Mouse (Mus musculus) neural tube, embryonic 14.5 days (tissue): ENCODE measurements at regions not wholly inside any gene's neighbourhood (a gene's known extent, or its start where the extent isn't known, plus 50 kb on each side); places are given as distances from the start of the nearest gene placed in this dataset.

ENCODE experiments used
- ATAC-seq: fragments of 200-750 bp; cut with Nextera tagmentation; 2 replicates; pipeline ENCODE4 v1.8.0; 2017; ENCODE audit warnings: low read depth, mild to moderate bottlenecking, moderate TSS enrichment, moderate library complexity
- H3K27ac ChIP-seq: fragments of 300-500 bp; sonication (generic); 2 replicates; pipeline ENCODE4 v1.5.1; 2014; ENCODE audit warnings: low read depth, mild to moderate bottlenecking, control low read depth, low read length, moderate library complexity, mixed read lengths
- H3K27me3 ChIP-seq: fragments of 300-500 bp; sonication (generic); 2 replicates; pipeline ENCODE4 v1.6.1; 2014; ENCODE audit warnings: low read length; ENCODE audit not compliant: control insufficient read depth, insufficient read depth
- H3K36me3 ChIP-seq: fragments of 300-500 bp; sonication (generic); 2 replicates; pipeline ENCODE4 v1.6.1; 2014; ENCODE audit warnings: low read length, mixed read lengths; ENCODE audit not compliant: control insufficient read depth, insufficient read depth
- H3K4me1 ChIP-seq: fragments of 300-500 bp; sonication (generic); 2 replicates; pipeline ENCODE4 v1.6.1; 2014; ENCODE audit warnings: low read length; ENCODE audit not compliant: control insufficient read depth, insufficient read depth
- H3K4me2 ChIP-seq: fragments of 300-500 bp; sonication (generic); 2 replicates; pipeline ENCODE4 v1.6.1; 2014; ENCODE audit warnings: mild to moderate bottlenecking, low read depth, low read length, control low read depth
- H3K4me3 ChIP-seq: fragments of 300-500 bp; sonication (generic); 2 replicates; pipeline ENCODE4 v1.5.1; 2014; ENCODE audit warnings: low read depth, low read length, control low read depth, mixed read lengths
- H3K9ac ChIP-seq: fragments of 300-500 bp; sonication (generic); replicated peaks from 2 replicates; pipeline ENCODE4 v1.6.1; 2014; ENCODE audit warnings: low read depth, mild to moderate bottlenecking, control low read depth, low read length, mixed read lengths
- H3K9me3 ChIP-seq: fragments of 300-500 bp; sonication (generic); 2 replicates; pipeline ENCODE4 v1.6.1; 2016; ENCODE audit warnings: low read length; ENCODE audit not compliant: control insufficient read depth
- WGBS: fragments of 180-500 bp; shearing (Covaris S2); extraction: QIAGEN DNeasy Blood & Tissue Kit; methylation state at CpG from one replicate; pipeline ENCODE4 v1.1.7; 2014; 5-methylcytosine and 5-hydroxymethylcytosine counted together

DNA sequence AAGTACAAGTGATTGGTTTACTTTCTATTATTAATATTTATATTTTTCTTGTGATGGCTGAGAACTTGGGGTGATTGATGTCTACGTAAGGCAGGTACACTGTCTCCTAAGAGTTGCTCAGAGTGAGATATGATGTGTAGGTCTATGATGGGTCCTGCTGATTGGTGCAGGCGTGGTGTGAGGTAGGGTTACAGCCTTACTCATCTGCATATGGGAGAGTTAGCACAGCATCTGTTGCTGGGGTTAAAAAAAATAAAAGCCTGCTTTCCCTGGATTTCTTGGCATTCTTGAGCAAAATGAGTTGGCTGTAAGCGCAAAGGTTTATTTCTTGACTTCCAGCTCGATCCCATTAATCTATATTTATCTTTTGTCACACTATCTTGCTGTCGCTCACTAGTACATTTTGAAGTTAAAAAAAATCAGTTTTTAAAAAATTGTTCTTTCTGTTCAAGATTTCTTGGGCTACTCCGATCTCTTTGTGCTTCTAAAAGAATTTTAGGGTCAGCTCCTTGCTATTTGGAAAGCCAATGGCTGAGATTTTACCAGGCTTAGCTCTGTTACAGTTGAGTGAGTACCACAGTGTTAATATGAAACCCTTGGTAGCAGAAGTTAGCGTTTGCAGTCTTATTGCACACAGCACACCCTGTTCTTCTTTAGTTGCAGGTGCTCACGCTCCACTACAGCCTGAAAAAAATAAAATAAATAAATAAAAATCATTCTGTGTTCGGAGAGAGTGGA is 482.0 kb downstream of the Plekhb2 start:
- Histone ChIP-seq H3K36me3 (no peaks in the 10 kb centered on the region), H3K27me3 (no peaks in the 10 kb centered on the region), H3K4me2 (no peak overlapping the region), H3K4me3 (no peak overlapping the region), H3K9me3 (no peaks in the 10 kb centered on the region), H3K27ac (no peak overlapping the region), H3K4me1 (no peaks in the 10 kb centered on the region), H3K9ac (no peak overlapping the region)
- ATAC-seq, result no peak
- 84% methylated on average over 9 of the region's 9 CpGs for WGBS

DNA sequence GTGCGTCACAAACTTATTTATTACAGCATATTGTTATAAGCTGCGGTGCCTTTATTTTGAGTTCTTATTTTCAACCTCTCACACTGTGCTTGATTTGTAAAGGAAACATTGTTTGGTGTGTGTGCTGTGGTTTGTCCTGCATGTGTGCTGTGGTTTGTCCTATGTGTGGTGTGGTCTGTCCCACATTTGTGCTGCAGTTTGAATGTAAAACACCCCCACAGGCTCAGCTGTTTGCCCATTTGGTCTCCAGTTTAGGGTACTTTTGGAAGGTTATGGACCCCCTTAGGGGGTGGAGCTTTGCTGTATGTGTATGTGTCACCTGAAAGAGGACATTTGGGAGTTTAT is 482.5 kb downstream of the Plekhb2 start:
- 86% methylated on average over 2 of the region's 2 CpGs for WGBS
- H3K9me3 ChIP-seq, result no peaks in the 10 kb centered on the region
- H3K4me2 ChIP-seq, result no peak overlapping the region
- H3K27me3 ChIP-seq, result no peaks in the 10 kb centered on the region
- H3K4me1 ChIP-seq, result no peaks in the 10 kb centered on the region
- no peak overlapping the region for H3K9ac ChIP-seq
- H3K36me3 ChIP-seq, result no peaks in the 10 kb centered on the region
- no peak overlapping the region for H3K27ac ChIP-seq
- no peak overlapping the region for H3K4me3 ChIP-seq
- ATAC-seq, result no peak

DNA sequence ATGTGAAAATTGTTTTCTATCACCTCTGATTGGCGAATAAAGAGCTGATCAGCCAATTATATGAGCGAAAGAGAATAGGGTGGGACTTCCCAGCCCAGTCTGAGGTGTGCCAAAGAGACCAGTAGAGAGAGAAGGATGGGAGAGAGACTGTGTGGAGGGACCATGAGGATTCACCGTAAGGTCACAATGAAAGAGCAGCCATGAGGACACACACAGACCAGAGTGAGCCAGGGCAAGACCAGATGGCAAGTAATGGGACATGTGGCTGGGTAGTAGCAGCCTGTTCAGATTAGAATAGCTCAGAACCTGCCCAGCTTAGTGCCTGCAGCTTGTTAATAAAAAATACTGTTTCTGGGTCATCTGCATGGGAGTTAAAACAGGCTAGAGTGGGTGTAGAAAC is 487.9 kb downstream of the Plekhb2 start:
- WGBS, result 93% methylated on average over 3 of the region's 3 CpGs
- Histone ChIP-seq H3K27me3 (no peaks in the 10 kb centered on the region), H3K27ac (no peak overlapping the region), H3K9ac (no peak overlapping the region), H3K36me3 (no peaks in the 10 kb centered on the region), H3K4me2 (no peak overlapping the region), H3K9me3 (no peaks in the 10 kb centered on the region), H3K4me3 (no peak overlapping the region), H3K4me1 (no peaks in the 10 kb centered on the region)
- ATAC-seq, result no peak

DNA sequence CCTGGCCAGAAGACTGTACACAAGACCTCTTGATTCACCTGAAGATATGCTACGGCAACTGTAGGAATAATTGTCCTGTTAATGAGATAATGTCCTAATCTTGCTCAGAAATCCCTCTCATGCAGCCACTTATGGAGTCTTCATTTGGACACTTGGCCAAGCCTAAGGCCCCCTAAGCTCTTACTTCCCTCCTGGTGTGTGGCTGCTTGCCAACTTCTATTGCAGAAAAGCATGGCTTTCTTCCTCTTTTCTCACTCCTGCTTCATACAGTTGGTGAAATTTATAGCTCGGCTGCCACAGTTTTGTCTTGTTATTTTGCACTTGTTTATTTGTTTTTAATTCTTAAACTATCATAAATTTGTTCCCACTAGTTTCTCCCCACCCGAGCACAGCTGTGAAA is 488.4 kb downstream of the Plekhb2 start:
- H3K4me2 ChIP-seq, result no peak overlapping the region
- H3K4me1 ChIP-seq, result no peaks in the 10 kb centered on the region
- no peaks in the 10 kb centered on the region for H3K9me3 ChIP-seq
- 80% methylated on average over 3 of the region's 3 CpGs for WGBS
- no peaks in the 10 kb centered on the region for H3K27me3 ChIP-seq
- no peak overlapping the region for H3K9ac ChIP-seq
- H3K27ac ChIP-seq, result no peak overlapping the region
- no peak for ATAC-seq
- H3K36me3 ChIP-seq, result no peaks in the 10 kb centered on the region
- no peak overlapping the region for H3K4me3 ChIP-seq

DNA sequence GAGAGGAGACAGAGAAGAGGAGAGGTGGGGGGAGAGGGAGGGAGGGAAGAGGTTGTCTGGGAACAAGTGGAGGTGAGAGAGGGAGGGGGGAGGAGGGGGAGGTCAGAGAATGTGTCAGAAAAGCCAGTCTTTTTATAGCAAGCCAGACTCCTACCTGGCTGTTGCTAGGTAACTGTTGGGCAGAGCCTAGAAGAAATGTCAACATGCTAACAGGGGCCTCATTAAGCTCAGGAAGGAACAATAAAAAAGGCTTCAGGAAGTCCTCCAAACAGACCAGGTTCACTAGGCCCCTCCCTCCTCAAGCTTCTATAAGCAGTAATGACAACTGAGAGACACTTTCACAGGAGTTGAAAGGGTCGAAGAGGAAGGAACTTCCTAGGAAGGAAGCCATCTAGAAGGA is 494.8 kb downstream of the Plekhb2 start:
- ATAC-seq, result no peak
- H3K36me3 ChIP-seq, result no peaks in the 10 kb centered on the region
- H3K9me3 ChIP-seq, result no peaks in the 10 kb centered on the region
- 88% methylated on average over 1 of the region's 1 CpGs for WGBS
- no peak overlapping the region for H3K9ac ChIP-seq
- H3K4me1 ChIP-seq, result no peaks in the 10 kb centered on the region
- no peak overlapping the region for H3K4me2 ChIP-seq
- no peak overlapping the region for H3K27ac ChIP-seq
- H3K27me3 ChIP-seq, result no peaks in the 10 kb centered on the region
- no peak overlapping the region for H3K4me3 ChIP-seq

DNA sequence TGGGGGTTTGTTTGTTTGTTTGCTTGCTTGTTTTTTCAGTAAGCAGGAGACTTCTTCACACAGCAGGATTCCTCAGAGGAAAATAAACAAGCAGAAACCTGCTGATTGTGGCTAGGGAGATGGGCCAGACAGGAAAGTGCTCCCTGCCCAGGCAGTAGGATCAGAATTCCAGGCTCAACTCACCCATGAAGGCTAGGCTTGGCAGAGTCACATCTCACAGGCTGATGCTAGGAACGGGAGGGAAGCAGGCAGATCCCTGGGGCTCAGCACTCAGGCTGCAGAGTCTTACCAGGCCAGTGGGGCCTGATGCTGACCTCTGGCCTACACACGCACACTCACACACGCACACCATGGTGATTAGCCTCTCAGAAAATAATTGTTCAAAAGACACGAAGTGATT is 498.5 kb downstream of the Plekhb2 start:
- Histone ChIP-seq H3K4me3 (no peak overlapping the region), H3K4me2 (no peak overlapping the region), H3K27ac (no peak overlapping the region), H3K36me3 (no peaks in the 10 kb centered on the region), H3K4me1 (no peaks in the 10 kb centered on the region), H3K9me3 (no peaks in the 10 kb centered on the region), H3K27me3 (no peaks in the 10 kb centered on the region), H3K9ac (no peak overlapping the region)
- no peak for ATAC-seq
- WGBS, result 80% methylated on average over 4 of the region's 4 CpGs

DNA sequence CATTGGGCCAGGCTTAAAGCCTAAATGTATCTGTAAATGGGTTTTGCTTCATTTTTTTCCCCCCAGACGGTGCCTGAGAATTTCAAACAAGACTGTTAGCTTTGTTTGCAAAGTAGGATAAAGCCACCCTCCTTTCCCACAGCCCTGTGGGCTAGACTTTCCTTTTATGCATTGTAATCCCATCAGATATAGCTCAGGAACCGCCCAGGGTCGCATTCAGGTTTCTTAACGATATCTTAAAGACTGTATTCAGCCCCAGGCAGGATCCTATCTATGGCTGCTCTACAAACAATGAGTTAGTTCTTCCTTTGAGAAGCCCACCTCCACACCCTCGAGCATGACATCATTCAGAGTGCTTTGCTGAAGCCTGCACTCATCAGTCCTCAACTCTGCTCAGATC is 509.2 kb downstream of the Plekhb2 start:
- no peak overlapping the region for H3K4me3 ChIP-seq
- no peak overlapping the region for H3K27ac ChIP-seq
- no peak for ATAC-seq
- H3K4me1 ChIP-seq, result no peaks in the 10 kb centered on the region
- H3K4me2 ChIP-seq, result no peak overlapping the region
- H3K36me3 ChIP-seq, result no peaks in the 10 kb centered on the region
- H3K27me3 ChIP-seq, result no peaks in the 10 kb centered on the region
- no peaks in the 10 kb centered on the region for H3K9me3 ChIP-seq
- no peak overlapping the region for H3K9ac ChIP-seq
- WGBS, result 55% methylated on average over 5 of the region's 5 CpGs

DNA sequence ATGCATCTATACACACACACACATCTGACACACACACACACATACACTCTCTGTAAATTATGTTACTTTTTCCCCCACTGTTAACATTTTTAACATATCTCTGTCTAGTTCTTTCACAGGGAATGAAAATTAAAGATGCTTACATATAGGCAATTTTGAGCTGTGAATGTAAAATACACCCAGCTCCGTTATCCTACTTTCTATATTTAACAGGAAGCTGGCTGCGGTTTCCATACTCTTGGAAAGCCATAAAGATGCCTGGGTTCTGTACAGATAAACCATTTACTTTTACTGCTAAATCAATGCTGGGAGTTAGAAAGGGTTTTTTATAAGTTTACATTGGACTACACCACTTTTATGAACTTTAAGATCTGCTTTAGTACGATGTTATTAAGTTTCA is 511.7 kb downstream of the Plekhb2 start:
- Histone ChIP-seq H3K9me3 (no peaks in the 10 kb centered on the region), H3K4me3 (no peak overlapping the region), H3K36me3 (no peaks in the 10 kb centered on the region), H3K9ac (no peak overlapping the region), H3K4me1 (no peaks in the 10 kb centered on the region), H3K27me3 (no peaks in the 10 kb centered on the region), H3K27ac (no peak overlapping the region), H3K4me2 (no peak overlapping the region)
- WGBS, result 88% methylated on average over 3 of the region's 3 CpGs
- ATAC-seq, result no peak

DNA sequence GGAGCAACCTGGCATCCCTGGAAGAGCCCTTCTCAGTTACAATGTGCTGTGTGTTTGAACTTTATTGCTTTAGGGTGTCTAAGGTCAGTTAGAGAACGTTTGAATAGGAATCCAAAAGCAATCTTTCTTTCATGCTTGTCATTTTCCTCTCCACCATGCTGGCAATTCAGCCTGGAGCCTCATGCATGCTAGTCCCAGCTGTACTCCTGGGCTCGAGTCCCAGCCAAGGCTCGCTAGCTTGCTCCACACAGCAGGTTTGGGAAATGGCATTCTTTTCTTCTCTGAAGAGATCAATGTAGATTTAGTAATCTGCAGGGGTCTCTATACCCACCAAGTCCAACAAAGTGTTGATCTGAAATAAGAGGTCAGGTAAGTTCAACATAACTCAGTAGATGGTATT is 513.1 kb downstream of the Plekhb2 start:
- H3K9me3 ChIP-seq, result no peaks in the 10 kb centered on the region
- H3K27me3 ChIP-seq, result no peaks in the 10 kb centered on the region
- H3K4me1 ChIP-seq, result no peaks in the 10 kb centered on the region
- no peak overlapping the region for H3K4me2 ChIP-seq
- H3K4me3 ChIP-seq, result no peak overlapping the region
- ATAC-seq, result no peak
- H3K27ac ChIP-seq, result no peak overlapping the region
- WGBS, result 41% methylated on average over 3 of the region's 3 CpGs
- no peaks in the 10 kb centered on the region for H3K36me3 ChIP-seq
- H3K9ac ChIP-seq, result no peak overlapping the region
